Mouse (Mus musculus) heart, postnatal 0 days (tissue): Measurements from ENCODE around the gene Olfr648.

ENCODE experiments used
- CTCF ChIP-seq: IDR thresholded peaks from 2 replicates; pipeline ENCODE4 v1.5.1; 2016; ENCODE audit warnings: antibody characterized with exemption, control low read depth, low read depth
- EP300 ChIP-seq: IDR thresholded peaks from 2 replicates; pipeline ENCODE4 v1.6.1; 2016; ENCODE audit warnings: antibody characterized with exemption, low read depth

GRCm38 (mm10) chr7:104206197-104206596 lies 23.0 kb upstream of the Olfr648 start:
- TF ChIP-seq CTCF = no peak
- no peak for TF ChIP-seq EP300
